Mouse (Mus musculus) cortical plate, adult 2 months (tissue): ENCODE results near the gene Meiob.

ENCODE experiments used
- CTCF ChIP-seq: fragments of 200-500 bp; IDR thresholded peaks from 2 replicates; pipeline ENCODE4 v1.5.1; 2011; ENCODE audit warnings: mild to moderate bottlenecking, control low read depth, low read length; ENCODE audit not compliant: insufficient read depth; ENCODE audit errors: extremely low read depth
- POLR2A ChIP-seq: fragments of 200-500 bp; IDR thresholded peaks from 2 replicates; pipeline ENCODE4 v1.6.1; 2011; ENCODE audit warnings: mild to moderate bottlenecking, low read length, control low read depth; ENCODE audit not compliant: insufficient read depth; ENCODE audit errors: extremely low read depth

DNA sequence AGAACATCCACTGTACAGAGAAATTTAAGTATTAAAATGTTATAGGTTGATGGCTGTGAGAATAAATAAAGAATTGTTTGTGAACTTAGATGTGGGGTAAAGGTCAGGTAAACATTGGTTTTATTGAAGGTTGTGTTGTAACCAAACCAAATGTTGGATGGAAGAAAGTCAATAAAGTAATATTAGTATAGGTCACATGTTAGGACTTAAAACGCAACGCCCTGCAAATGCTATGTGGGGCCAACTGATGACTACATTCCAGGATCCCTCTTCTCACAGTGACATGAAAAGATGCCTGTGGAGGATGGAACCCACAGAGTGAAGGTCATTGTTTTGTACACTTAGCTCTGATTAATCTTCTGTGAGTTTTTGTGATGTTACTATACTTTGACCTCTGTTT lies 15.4 kb downstream of the Meiob start:
- TF ChIP-seq CTCF = no peak
- TF ChIP-seq POLR2A = no peak
